Mouse (Mus musculus) liver, adult 2 months (tissue): Measurements from ENCODE around the gene Dido1.

Experiments
- CTCF ChIP-seq: fragments of 200-500 bp; IDR thresholded peaks from 2 replicates; pipeline ENCODE4 v1.5.1; 2011; ENCODE audit warnings: low read depth, low read length, control low read depth
- POLR2A ChIP-seq: fragments of 200-500 bp; IDR thresholded peaks from 2 replicates; pipeline ENCODE4 v1.6.1; 2011; ENCODE audit warnings: low read length, control low read depth; ENCODE audit not compliant: insufficient read depth; ENCODE audit errors: extremely low read depth

GRCm38 (mm10) chr2:180756786-180757185 lies 47.0 kb upstream of the Dido1 start:
- TF ChIP-seq POLR2A: no peak
- no peak for TF ChIP-seq CTCF
